Mouse (Mus musculus): ENCODE results near the gene Cenps. TPM values are rescaled to one million over a fixed set of nuclear protein-coding genes. Genes with fewer than 3 reads are reported as not detected.

Cenps gene
- total RNA-seq, 1 experiment from 2014 or later = 4.5 TPM

DNA sequence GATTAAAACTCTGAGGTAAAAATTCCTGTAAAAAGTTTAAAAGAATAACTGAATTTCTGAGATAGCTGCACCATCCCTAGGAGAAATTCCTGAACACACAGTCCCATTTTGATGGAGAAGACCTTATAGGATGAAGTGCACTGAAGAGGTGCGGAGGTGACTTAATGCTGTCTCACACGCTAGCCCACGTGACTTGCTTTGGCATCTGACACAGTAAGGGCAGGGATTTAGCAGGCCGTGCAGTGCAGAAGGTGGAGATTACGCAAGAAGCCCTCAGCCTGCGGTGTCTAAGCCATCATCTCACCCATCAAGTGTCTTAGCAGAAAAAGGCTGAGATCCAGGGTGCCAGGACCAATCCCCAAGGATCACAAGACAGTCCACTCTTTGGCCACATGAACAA is 23.7 kb upstream of the Cenps start:
- 0 out of 2 replicates have a peak, but pooled peaks have one; percentile 40 for ATAC-seq (replicated peaks; ENCODE audit: insufficient number of reproducible peaks, low FRiP score, low TSS enrichment, poor library complexity, severe bottlenecking)

GRCm38 (mm10) chr4:149159891-149160290 is 22.5 kb upstream of the Cenps start:
- no peak for ATAC-seq (replicated peaks; ENCODE audit: insufficient number of reproducible peaks, low FRiP score, low TSS enrichment, poor library complexity, severe bottlenecking)

GRCm38 (mm10) chr4:149159203-149159602 is 21.8 kb upstream of the Cenps start:
- ATAC-seq (replicated peaks; ENCODE audit: insufficient number of reproducible peaks, low FRiP score, low TSS enrichment, poor library complexity, severe bottlenecking) = no peak

- ATAC-seq (replicated peaks; ENCODE audit: insufficient number of reproducible peaks, low FRiP score, low TSS enrichment, poor library complexity, severe bottlenecking) = no peak
These were observed 20.1 kb upstream of the Cenps start for GRCm38 (mm10) chr4:149157415-149157973.

DNA sequence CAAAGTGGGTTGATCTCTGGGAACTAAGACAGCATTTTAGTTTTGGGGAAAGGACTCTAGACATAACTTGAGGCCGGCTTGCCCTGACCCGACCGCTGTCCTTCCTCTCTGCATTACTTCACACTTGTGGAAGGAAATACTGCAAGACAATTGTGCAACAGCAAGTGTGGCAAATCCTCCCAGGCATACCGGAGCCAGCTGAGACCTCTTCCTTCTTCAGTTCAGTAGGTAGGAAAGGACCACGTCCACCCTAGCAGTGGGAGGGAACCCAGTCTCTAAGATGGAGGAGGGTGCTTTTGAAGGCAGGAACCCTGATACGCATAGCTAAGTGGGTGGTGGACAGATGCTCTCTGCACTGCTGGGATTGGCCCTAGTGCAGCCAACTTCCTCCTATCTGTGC is 18.3 kb upstream of the Cenps start:
- peak; percentile 85 for ATAC-seq (replicated peaks; ENCODE audit: insufficient number of reproducible peaks, low FRiP score, low TSS enrichment, poor library complexity, severe bottlenecking)

GRCm38 (mm10) chr4:149154859-149155258 is 17.4 kb upstream of the Cenps start:
- ATAC-seq (replicated peaks; ENCODE audit: insufficient number of reproducible peaks, low FRiP score, low TSS enrichment, poor library complexity, severe bottlenecking) = no peak

- ATAC-seq (replicated peaks; ENCODE audit: insufficient number of reproducible peaks, low FRiP score, low TSS enrichment, poor library complexity, severe bottlenecking) = no peak
These were observed 13.3 kb upstream of the Cenps start for GRCm38 (mm10) chr4:149150721-149151120.

- ATAC-seq (replicated peaks; ENCODE audit: insufficient number of reproducible peaks, low FRiP score, low TSS enrichment, poor library complexity, severe bottlenecking) = no peak
These were observed 12.8 kb upstream of the Cenps start for GRCm38 (mm10) chr4:149150256-149150655.

DNA sequence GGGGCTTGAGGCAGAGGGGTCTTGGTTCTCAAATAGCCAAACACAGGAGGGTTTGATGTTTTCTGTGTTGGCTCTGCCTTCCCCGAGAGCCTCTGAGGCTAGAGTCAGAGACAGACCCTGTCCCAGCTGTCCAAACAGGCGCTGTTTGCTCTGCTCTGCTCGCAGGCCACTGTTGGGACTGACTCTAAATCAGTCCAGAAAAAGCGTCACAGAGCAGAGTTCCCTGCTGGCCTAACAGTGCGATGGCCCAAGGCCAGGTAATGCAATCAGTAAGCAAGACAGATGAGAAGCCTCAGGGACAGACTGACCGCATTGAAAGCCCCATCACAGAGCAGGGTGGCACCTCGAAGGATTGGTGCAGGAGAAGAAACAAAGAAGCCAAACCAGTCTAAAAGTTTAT is 12.2 kb upstream of the Cenps start:
- ATAC-seq (replicated peaks; ENCODE audit: insufficient number of reproducible peaks, low FRiP score, low TSS enrichment, poor library complexity, severe bottlenecking) = no peak

GRCm38 (mm10) chr4:149149196-149149595 is 11.8 kb upstream of the Cenps start:
- ATAC-seq (replicated peaks; ENCODE audit: insufficient number of reproducible peaks, low FRiP score, low TSS enrichment, poor library complexity, severe bottlenecking) = no peak

- no peak for ATAC-seq (replicated peaks; ENCODE audit: insufficient number of reproducible peaks, low FRiP score, low TSS enrichment, poor library complexity, severe bottlenecking)
These were observed 10.7 kb upstream of the Cenps start for GRCm38 (mm10) chr4:149148084-149148483.

- no peak for ATAC-seq (replicated peaks; ENCODE audit: insufficient number of reproducible peaks, low FRiP score, low TSS enrichment, poor library complexity, severe bottlenecking)
These were observed 10.1 kb upstream of the Cenps start for GRCm38 (mm10) chr4:149147528-149147927.

- ATAC-seq (replicated peaks; ENCODE audit: insufficient number of reproducible peaks, low FRiP score, low TSS enrichment, poor library complexity, severe bottlenecking) = no peak
These were observed 7.7 kb upstream of the Cenps start for GRCm38 (mm10) chr4:149145151-149145550.

DNA sequence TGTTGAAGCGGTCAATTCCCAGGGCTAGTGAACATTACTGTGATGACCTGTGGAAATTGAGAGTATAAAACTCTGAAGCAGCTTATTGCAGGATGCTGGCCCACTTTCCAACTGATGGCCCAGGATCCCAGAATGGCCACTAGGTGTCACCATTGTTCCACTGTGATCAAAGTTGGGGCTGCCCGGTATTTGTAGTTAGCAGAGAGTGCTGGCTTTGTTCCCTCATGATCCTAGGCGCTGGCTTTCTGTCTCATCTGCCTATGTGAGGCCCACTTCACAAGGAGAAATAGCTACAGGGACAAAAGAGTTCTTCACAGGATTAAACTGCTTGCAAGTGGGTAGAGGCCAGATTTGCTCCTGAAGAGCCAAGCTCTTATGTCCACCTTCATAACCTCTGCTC is 7.0 kb upstream of the Cenps start:
- ATAC-seq (replicated peaks; ENCODE audit: insufficient number of reproducible peaks, low FRiP score, low TSS enrichment, poor library complexity, severe bottlenecking) = peak; percentile 90

GRCm38 (mm10) chr4:149143594-149143993 is 6.2 kb upstream of the Cenps start:
- ATAC-seq (replicated peaks; ENCODE audit: insufficient number of reproducible peaks, low FRiP score, low TSS enrichment, poor library complexity, severe bottlenecking) = no peak

- ATAC-seq (replicated peaks; ENCODE audit: insufficient number of reproducible peaks, low FRiP score, low TSS enrichment, poor library complexity, severe bottlenecking) = no peak
These were observed 1.1 kb upstream of the Cenps start for GRCm38 (mm10) chr4:149138515-149138914.

DNA sequence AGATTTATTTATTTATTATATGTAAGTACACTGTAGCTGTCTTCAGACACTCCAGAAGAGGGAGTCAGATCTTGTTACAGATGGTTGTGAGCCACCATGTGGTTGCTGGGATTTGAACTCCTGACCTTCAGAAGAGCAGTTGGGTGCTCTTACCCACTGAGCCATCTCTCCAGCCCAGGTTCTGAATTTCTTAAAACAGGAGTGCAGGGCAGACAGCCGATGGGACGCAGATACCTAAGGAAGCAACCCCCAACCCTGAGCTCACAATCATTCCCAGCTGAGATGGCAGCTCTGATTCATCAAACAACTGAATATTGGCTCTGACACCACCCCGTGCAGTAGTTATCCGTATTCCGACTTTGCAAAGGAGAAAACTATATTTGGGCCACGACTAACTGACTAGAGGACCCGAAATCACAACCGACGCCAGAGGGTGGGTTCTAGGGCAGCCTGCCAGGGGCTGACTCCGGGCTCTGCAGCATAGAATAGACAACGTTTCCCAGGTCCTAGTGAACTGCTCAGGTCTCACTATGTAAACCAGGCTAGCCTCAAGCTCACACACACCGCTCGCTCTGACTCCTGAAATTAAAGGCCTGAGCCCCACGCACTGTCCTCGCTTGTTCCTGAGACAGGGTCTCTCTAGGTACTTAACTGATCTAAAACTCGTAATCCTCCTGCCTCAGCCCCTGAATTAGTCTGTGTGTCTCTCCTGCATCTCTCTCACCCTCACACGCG is 1.1 kb downstream of the Cenps start:
- ATAC-seq (replicated peaks; ENCODE audit: insufficient number of reproducible peaks, low FRiP score, low TSS enrichment, poor library complexity, severe bottlenecking) = no peak

DNA sequence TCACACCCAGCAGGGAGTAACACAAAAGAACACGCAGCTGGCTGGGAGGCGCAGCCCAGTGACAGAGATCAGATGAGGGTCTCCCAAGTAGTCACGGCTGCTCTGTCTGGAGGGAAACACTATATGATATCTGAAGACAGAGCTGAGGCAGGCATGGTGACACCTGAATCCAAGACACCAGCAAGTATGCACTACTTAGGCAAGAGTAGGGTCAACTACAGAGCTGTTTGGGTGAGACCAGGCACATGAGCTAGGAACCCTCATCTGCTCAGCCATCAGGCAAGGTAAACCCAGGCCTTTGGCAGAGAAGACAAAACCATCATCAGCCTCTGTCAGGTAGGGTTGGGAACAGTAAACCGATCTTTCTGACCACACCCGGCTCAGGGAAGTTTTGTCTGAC is 4.0 kb downstream of the Cenps start:
- no peak for ATAC-seq (replicated peaks; ENCODE audit: insufficient number of reproducible peaks, low FRiP score, low TSS enrichment, poor library complexity, severe bottlenecking)

GRCm38 (mm10) chr4:149131789-149132565 is 5.5 kb downstream of the Cenps start:
- no peak for ATAC-seq (replicated peaks; ENCODE audit: insufficient number of reproducible peaks, low FRiP score, low TSS enrichment, poor library complexity, severe bottlenecking)
